Comparison of ENCODE assay signal across 8 mouse cellular contexts in genomic region chr7:145283487-145284187, GRCm38 (mm10). TPM values are rescaled to one million over a fixed set of nuclear protein-coding genes. Genes with fewer than 3 reads are reported as not detected.
DNase-seq lines count a peak whose midpoint lies in the region; ATAC-seq and TF ChIP-seq lines count a peak whose summit lies in the region.

Tpcn2 (minus strand) TSS chr7:145284011.

- TF ChIP-seq POLR2A in cortical plate, adult 2 months (IDR thresholded peaks at IDR 0.05; ENCODE audit: extremely low read depth, insufficient read depth, low read length), result peak; percentile 60; the same call in 1 of the 2 replicates

- H3K9me3 ChIP-seq in megakaryocyte, embryonic 14.5 days, result no peaks in the 10 kb centered on the region

- H3K4me3 ChIP-seq in cortical plate, adult 2 months (ENCODE audit: insufficient read depth, low read length), result peak within 1 kb of the TSS; percentile 39
- H3K4me3 ChIP-seq in megakaryocyte, embryonic 14.5 days (replicated peaks), result peak within 1 kb of the TSS; percentile 95

- H3K36me3 ChIP-seq in megakaryocyte, embryonic 14.5 days (replicated peaks; ENCODE audit: low read length), result peaks cover 26% of the 10 kb centered on the region

- ATAC-seq in activated CD4-positive, CD25-positive, alpha-beta regulatory T cell, adult 4 months, result peak; percentile 99

- peaks cover 3% of the 10 kb centered on the region for H3K27me3 ChIP-seq in megakaryocyte, embryonic 14.5 days (replicated peaks)

- peak; percentile 37 for TF ChIP-seq CTCF in cortical plate, adult 2 months (IDR thresholded peaks at IDR 0.05; ENCODE audit: extremely low read depth, insufficient read depth, low read length)

- DNase-seq in gastrocnemius, adult 8-10 months (ENCODE audit: low spot score in 2 of 2), result peak; percentile 84 to 89
- DNase-seq in hindlimb bud, embryonic 11.5 days (ENCODE audit: extremely low spot score, low read depth, low spot score), result peak; percentile 94
- peak; percentile 64 to 84 for DNase-seq in left cerebral cortex, adult 8-10 months (ENCODE audit: low spot score in 2 of 2)
- peak; percentile 94 to 95 for DNase-seq in right cerebral cortex, postnatal 10 days (ENCODE audit: low spot score in 2 of 2)
- peak; percentile 88 for DNase-seq in urinary bladder, postnatal 25 days (ENCODE audit: low spot score)

- H3K27ac ChIP-seq in cortical plate, adult 2 months (ENCODE audit: insufficient read depth, low read length), result no peak within 1 kb of the TSS

- no peaks in the 10 kb centered on the region for H3K4me1 ChIP-seq in cortical plate, adult 2 months (ENCODE audit: control insufficient read depth, insufficient read depth, low read length)
- H3K4me1 ChIP-seq in megakaryocyte, embryonic 14.5 days, result peaks cover 55% of the 10 kb centered on the region

RNA-seq across cellular contexts. Expression of gene Tpcn2, which starts in this region (rescaled TPM):
- polyA plus RNA-seq in activated CD4-positive, CD25-positive, alpha-beta regulatory T cell, adult 4 months (2017; shearing (Covaris generic)), result 1 to 10 TPM; 6.0 to 8.9 TPM
- polyA plus RNA-seq in cortical plate, adult 2 months (2012; rRNA removed), result 7.4 and 9.1 TPM in 2 replicates
- total RNA-seq in gastrocnemius, adult 8-10 months (2022), result 1 to 10 TPM in 2 of 4 experiments, under 1 TPM in 2; 0.70 to 1.4 (median 0.90) TPM
- 1 to 10 TPM; 4.5 to 7.3 (median 5.7) TPM for total RNA-seq in left cerebral cortex, adult 8-10 months (2022)
- polyA plus RNA-seq in megakaryocyte, embryonic 14.5 days (2012; ENCODE audit: insufficient read depth, low replicate concordance), result 3.9 TPM in 1 of 2 replicates, not detected in the other
